Mouse (Mus musculus) ES-Bruce4 (cell line): Measurements from ENCODE around the gene Celf6. TPM values are rescaled to one million over a fixed set of nuclear protein-coding genes. Genes with fewer than 3 reads are reported as not detected.

Source experiments
- H3K27ac ChIP-seq: 2 replicates; pipeline ENCODE4 v1.5.1; 2012; ENCODE audit warnings: low read length, inconsistent platforms; ENCODE audit not compliant: insufficient read depth
- H3K27me3 ChIP-seq: 2 replicates; pipeline ENCODE4 v1.6.1; 2012; ENCODE audit warnings: mild to moderate bottlenecking, low read length, inconsistent platforms; ENCODE audit not compliant: control insufficient read depth, poor library complexity, insufficient read depth, severe bottlenecking
- H3K36me3 ChIP-seq: 2 replicates; pipeline ENCODE4 v1.6.1; 2012; ENCODE audit warnings: inconsistent platforms, mild to moderate bottlenecking, low read length, moderate library complexity; ENCODE audit not compliant: control insufficient read depth, poor library complexity, insufficient read depth, severe bottlenecking
- H3K4me1 ChIP-seq: one replicate; pipeline ENCODE4 v1.8.1; 2011; ENCODE audit warnings: low read length; ENCODE audit not compliant: control insufficient read depth, insufficient read depth
- H3K4me3 ChIP-seq: 2 replicates; pipeline ENCODE4 v1.5.1; 2011; ENCODE audit warnings: low read depth, mild to moderate bottlenecking, low read length
- H3K9ac ChIP-seq: 2 replicates; pipeline ENCODE4 v1.6.1; 2012; ENCODE audit warnings: low read depth, mild to moderate bottlenecking, inconsistent platforms; ENCODE audit not compliant: poor library complexity, severe bottlenecking
- H3K9me3 ChIP-seq: replicated peaks from 2 replicates; pipeline ENCODE4 v1.6.1; 2012; ENCODE audit warnings: mild to moderate bottlenecking, low read length, inconsistent platforms; ENCODE audit not compliant: control insufficient read depth, poor library complexity, insufficient read depth, severe bottlenecking
- CTCF ChIP-seq: IDR thresholded peaks from one replicate; pipeline ENCODE4 v1.8.1; 2011; ENCODE audit warnings: low read depth, low read length
- EP300 ChIP-seq: IDR thresholded peaks from 2 replicates; pipeline ENCODE4 v1.6.1; 2011; ENCODE audit warnings: low read depth, low read length; ENCODE audit not compliant: insufficient read depth
- POLR2A ChIP-seq: IDR thresholded peaks from one replicate; pipeline ENCODE4 v1.8.1; 2011; ENCODE audit warnings: low read length; ENCODE audit not compliant: insufficient read depth
- polyA plus RNA-seq: library from polyadenylated mRNA; stranded (reverse); fragments of >200 nt; gene quantifications from 2 replicates; pipeline ENCODE4 v1.2.4, GENCODE M21; 2011; ENCODE audit warnings: low read depth; ENCODE audit not compliant: missing spikeins, insufficient read depth, insufficient read length

The Celf6 gene
- polyA plus RNA-seq, 1 experiment, result 0.64 TPM

DNA sequence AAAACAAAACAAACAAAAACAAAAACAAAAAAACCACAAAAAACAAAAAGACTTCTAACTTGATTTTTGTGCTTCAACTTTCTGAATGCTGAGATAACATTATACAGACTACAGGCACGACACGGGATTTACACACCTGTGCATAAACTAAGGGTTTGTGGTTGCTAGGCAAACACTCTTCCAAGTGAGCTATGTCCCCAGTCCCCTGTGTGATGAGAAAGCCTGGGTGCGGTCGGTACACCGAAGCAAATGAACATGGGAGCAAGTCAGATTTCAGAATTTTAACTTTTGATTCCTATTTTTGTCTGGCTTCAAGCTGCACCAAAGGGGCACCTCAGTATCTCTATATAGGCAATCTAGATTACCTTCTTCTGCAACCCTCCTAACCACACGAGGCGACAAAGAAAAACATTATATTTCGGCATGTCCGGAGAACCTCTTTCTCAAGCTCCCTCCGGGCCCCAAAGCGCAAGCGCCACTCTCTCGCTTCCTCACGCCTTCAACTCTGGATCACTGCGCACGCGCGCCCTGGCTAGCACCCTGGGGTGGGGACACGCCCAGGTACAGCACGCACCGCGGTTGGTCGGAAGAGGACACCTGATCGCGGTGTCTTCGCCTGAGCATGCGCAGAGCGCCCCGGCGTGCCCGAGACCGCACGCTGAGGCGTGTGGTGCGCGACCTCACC lies 39.0 kb downstream of the Celf6 start, which contains the start of gene Parp6:
Parp6 (plus strand) TSS at position 663 of the 685 bp plus-strand sequence.
- Histone ChIP-seq H3K4me3 (peak within 1 kb of the TSS; percentile 89), H3K27me3 (no peaks in the 10 kb centered on the region), H3K9ac (peak within 1 kb of the TSS; percentile 79), H3K9me3 (no peaks in the 10 kb centered on the region), H3K36me3 (no peaks in the 10 kb centered on the region), H3K4me1 (no peaks in the 10 kb centered on the region), H3K27ac (no peak within 1 kb of the TSS)
- TF ChIP-seq EP300 (0 out of 2 replicates have a peak, but pooled peaks have one; percentile 12), CTCF (no peak)

DNA sequence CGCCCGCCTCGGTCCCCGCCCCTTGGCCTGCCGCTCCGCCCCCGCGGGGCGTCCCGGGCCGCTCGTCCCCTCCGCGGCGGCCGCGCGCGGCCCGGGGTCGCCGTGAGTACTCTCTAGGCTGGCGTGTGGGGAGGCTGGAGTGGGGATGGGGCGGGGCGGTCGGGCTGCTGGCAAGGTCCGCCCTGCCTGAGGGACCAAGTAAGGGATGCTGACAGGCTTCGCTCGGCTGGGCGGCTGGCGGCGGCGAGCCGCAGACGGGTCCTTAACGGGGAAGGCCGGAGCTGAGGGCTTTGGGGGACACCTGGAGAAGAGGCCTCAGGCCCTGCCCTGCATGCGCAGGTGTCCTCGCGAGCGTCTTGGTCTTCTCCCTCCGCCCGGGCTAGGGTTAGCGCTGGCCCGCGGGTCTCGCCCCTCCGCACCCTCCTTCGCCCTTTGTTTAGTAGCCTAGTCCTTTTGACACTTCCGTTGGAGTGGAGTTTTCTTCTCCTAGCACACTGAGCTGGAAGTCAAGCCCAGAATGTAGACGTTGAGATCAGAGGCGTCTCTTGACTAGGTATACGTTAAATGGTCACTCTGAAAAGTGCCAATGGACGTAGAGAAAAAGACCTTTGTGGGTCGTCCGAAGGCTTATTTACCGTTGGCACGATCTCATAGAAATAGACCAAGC lies 39.7 kb downstream of the Celf6 start:
- H3K36me3 ChIP-seq, result 0 out of 2 replicates have a peak, but pooled peaks cover under 1% of the 10 kb centered on the region
- peak overlapping the region; percentile 89 for H3K4me3 ChIP-seq
- no peaks in the 10 kb centered on the region for H3K27me3 ChIP-seq
- H3K9me3 ChIP-seq, result no peaks in the 10 kb centered on the region
- H3K4me1 ChIP-seq, result no peaks in the 10 kb centered on the region
- H3K27ac ChIP-seq, result no peak overlapping the region
- H3K9ac ChIP-seq, result peak overlapping the region; percentile 79
- TF ChIP-seq CTCF (no peak), POLR2A (no peak), EP300 (no peak)

DNA sequence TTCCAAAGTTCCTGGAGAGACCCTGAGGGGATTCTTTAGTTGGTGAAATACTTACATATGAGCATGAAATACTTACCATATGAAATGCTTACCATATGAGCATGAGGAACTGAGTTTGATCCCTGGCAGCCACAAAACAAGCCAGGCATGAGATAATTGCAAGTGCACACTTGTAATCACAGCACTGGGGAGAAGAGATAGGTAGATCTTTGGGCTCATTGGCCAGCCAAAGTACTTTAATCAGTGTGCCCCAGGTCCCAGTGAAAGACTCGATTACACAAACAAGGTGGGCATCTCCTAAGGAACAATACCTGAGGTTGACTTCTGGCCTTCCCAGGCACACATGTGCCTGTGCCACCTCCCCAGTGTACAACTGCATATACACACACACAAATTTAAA lies 60.7 kb downstream of the Celf6 start:
- Histone ChIP-seq H3K27me3 (no peaks in the 10 kb centered on the region), H3K9ac (no peak overlapping the region), H3K4me3 (no peak overlapping the region), H3K9me3 (no peaks in the 10 kb centered on the region), H3K4me1 (no peaks in the 10 kb centered on the region), H3K27ac (no peak overlapping the region), H3K36me3 (peaks cover 6% of the 10 kb centered on the region)
- TF ChIP-seq CTCF (no peak), EP300 (no peak), POLR2A (no peak)

DNA sequence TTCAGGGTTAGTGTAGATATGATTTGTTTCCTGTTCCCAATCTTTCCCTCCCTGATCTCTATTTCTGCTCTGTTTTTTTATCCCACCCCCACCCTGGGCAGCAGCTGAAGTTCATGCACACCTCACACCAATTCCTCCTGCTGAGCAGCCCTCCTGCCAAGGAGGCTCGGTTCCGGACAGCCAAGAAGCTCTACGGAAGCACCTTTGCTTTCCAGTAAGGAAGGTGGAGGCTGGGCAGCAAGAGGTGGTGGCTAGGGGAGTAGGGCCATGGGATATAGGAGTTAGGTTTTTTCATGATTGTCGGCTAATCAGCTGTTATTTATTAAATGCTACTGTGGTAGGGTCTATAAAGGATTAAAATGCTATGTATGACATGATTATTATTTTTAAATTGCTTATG lies 62.2 kb downstream of the Celf6 start:
- no peak overlapping the region for H3K9ac ChIP-seq
- no peaks in the 10 kb centered on the region for H3K27me3 ChIP-seq
- H3K9me3 ChIP-seq, result no peaks in the 10 kb centered on the region
- peaks cover 4% of the 10 kb centered on the region for H3K36me3 ChIP-seq
- H3K4me1 ChIP-seq, result no peaks in the 10 kb centered on the region
- no peak for TF ChIP-seq EP300
- TF ChIP-seq CTCF, result no peak
- no peak for TF ChIP-seq POLR2A
- no peak overlapping the region for H3K27ac ChIP-seq
- H3K4me3 ChIP-seq, result no peak overlapping the region

DNA sequence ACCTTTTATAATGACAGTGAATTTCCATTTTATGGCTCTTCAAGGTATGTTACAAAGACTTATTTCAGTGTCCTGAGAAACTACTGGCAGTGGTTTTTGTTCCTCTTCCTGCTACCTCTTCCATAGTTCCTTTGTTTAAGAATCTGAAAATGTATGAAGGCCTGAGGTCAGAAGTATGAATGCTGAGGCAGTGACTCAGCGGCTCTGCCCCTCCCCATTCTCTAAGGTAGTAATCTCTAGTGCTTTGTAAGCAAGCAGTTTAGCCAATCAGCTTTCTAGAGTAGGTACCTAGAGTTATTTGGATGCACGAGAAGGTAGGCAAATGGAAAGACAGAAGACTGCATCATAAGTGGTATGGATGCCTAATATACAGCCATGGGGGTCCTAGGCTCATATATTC lies 63.6 kb downstream of the Celf6 start:
- no peaks in the 10 kb centered on the region for H3K4me1 ChIP-seq
- no peak overlapping the region for H3K4me3 ChIP-seq
- no peak overlapping the region for H3K9ac ChIP-seq
- no peaks in the 10 kb centered on the region for H3K9me3 ChIP-seq
- H3K27ac ChIP-seq, result no peak overlapping the region
- no peaks in the 10 kb centered on the region for H3K27me3 ChIP-seq
- H3K36me3 ChIP-seq, result peaks cover 4% of the 10 kb centered on the region
- TF ChIP-seq CTCF, result no peak
- TF ChIP-seq EP300, result no peak
- no peak for TF ChIP-seq POLR2A

DNA sequence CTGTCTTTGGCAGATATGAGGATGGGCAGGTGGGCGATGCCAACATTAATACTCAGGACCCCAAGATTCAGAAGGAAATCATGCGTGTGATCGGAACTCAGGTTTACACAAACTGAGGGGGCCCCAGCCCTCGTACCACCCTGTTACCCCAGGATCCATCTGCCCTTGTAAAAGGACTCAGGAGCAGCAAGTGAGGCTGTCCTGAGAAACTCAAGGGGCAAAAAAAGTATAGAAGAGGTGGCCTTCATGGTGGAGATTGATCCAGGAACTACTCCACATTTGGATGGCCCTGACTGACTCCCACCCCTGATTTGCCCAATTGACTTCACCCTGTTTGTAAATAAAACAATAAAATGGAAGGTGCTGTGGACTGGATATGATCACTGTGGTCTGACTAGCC lies 72.2 kb downstream of the Celf6 start:
- Histone ChIP-seq H3K27ac (no peak overlapping the region), H3K4me3 (no peak overlapping the region), H3K9me3 (no peaks in the 10 kb centered on the region), H3K9ac (no peak overlapping the region), H3K4me1 (no peaks in the 10 kb centered on the region), H3K27me3 (no peaks in the 10 kb centered on the region), H3K36me3 (peaks cover 9% of the 10 kb centered on the region; the same call in 1 of the 2 replicates)
- no peak for TF ChIP-seq CTCF
- no peak for TF ChIP-seq POLR2A
- TF ChIP-seq EP300, result no peak
